Mouse (Mus musculus): Measurements from ENCODE around the gene Pbxip1. TPM values are rescaled to one million over a fixed set of nuclear protein-coding genes. Genes with fewer than 3 reads are reported as not detected.

Gene Pbxip1
- polyA plus RNA-seq, 1 experiment from 2014 or later: 17.0 TPM

- peak within 1 kb of the TSS; percentile 73 for H3K9ac ChIP-seq
- peaks cover 69% of the 10 kb centered on the region for H3K4me1 ChIP-seq (replicated peaks)
- peak within 1 kb of the TSS; percentile 99 for H3K4me2 ChIP-seq
- peak within 1 kb of the TSS; percentile 51 for H3K4me3 ChIP-seq
- no peaks in the 10 kb centered on the region for H3K9me3 ChIP-seq
- peak within 1 kb of the TSS; percentile 68 for H3K27ac ChIP-seq (replicated peaks)
- WGBS: under 1% methylated on average over 41 of the region's 42 CpGs
- no peaks in the 10 kb centered on the region for H3K36me3 ChIP-seq
- ATAC-seq (ENCODE audit: low read depth): peak; percentile 54
- H3K27me3 ChIP-seq: peaks cover 32% of the 10 kb centered on the region
These were observed 42.3 kb upstream of the Pbxip1 start, which contains the start of gene Zbtb7b for GRCm38 (mm10) chr3:89394006-89394893. Zbtb7b (minus strand) TSS chr3:89394776.

DNA sequence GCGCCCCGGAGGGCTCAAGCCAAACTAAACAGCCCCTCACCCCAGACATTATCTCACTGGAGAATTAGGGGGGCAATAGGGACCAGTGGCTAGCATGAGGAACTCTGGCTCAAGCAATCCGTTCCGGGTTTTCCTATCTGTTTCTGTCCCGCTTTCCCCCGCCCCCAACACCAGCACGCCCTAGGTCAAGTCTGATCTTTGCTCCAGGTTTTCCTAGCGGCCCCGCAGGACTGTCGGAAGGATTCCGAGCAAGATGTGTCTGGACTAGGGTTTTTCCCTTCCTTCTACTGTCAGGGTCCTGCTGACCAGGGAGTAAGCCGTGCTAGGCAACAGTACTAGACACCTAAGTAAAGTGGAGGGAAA is 41.6 kb upstream of the Pbxip1 start:
- no peak for ATAC-seq (ENCODE audit: low read depth)
- peaks cover 32% of the 10 kb centered on the region for H3K27me3 ChIP-seq
- peaks cover 69% of the 10 kb centered on the region for H3K4me1 ChIP-seq (replicated peaks)
- H3K4me2 ChIP-seq: peak overlapping the region; percentile 99
- peak overlapping the region; percentile 23 for H3K27ac ChIP-seq (replicated peaks)
- H3K36me3 ChIP-seq: 0 out of 2 replicates have a peak, but pooled peaks cover 2% of the 10 kb centered on the region
- peak overlapping the region; percentile 73 for H3K9ac ChIP-seq
- 0% methylated on average over 11 of the region's 12 CpGs for WGBS
- H3K4me3 ChIP-seq: peak overlapping the region; percentile 51
- H3K9me3 ChIP-seq: no peaks in the 10 kb centered on the region

GRCm38 (mm10) chr3:89395419-89395805 is 41.1 kb upstream of the Pbxip1 start:
- Histone ChIP-seq H3K4me2 (peak overlapping the region; percentile 99), H3K4me3 (peak overlapping the region; percentile 51), H3K27ac (replicated peaks) (0 out of 2 replicates have a peak overlapping the region, but pooled peaks have one; percentile 23), H3K4me1 (replicated peaks) (peaks cover 65% of the 10 kb centered on the region), H3K9me3 (no peaks in the 10 kb centered on the region), H3K36me3 (0 out of 2 replicates have a peak, but pooled peaks cover 7% of the 10 kb centered on the region), H3K27me3 (peaks cover 32% of the 10 kb centered on the region), H3K9ac (peak overlapping the region; percentile 73; the same call in 1 of the 2 replicates)
- 2% methylated on average over 10 of the region's 10 CpGs for WGBS
- ATAC-seq (ENCODE audit: low read depth): no peak

DNA sequence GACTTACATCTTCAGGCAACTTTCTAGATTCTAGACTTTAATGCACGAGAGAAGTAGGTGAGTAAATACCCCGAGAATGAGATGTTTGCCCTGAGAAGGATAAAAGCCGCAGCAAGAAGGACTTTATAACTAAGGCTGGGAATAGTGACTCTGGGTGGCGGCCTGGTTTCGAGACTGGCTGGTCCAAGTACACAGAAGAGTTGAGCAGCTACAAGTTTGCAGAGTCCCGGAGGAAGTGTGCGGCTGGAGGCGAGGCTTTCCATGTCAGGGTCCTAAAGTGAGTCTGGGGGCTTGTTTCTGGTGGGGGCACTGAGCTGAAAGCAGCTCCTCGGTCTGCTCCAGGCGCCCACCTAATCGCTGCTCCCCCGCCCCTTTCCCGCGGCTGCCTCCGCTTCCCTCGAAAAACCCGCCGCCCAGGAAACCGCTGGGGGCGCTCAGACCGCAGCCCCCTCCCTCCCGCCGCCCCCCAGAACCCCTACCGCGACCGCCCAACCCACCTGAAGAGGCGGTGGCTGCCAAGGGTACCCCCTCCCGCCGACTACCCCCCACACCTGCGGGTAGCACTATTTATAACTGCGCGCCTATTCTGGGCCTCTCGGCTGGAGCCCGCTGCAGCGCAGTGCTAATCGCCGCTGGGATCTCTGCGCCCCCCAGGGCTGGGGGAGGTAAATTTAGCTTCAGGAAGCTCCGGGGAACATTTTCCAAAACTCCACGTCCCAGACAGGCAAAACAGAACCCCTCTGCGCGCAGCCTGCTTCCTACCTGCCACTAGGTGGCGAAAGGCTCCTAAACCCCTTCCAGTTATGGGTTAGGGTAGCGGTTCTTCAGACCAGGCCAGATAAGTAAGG is 40.5 kb upstream of the Pbxip1 start:
- Histone ChIP-seq H3K4me1 (replicated peaks) (peaks cover 59% of the 10 kb centered on the region), H3K9ac (peak overlapping the region; percentile 58), H3K4me3 (peak overlapping the region; percentile 51), H3K27me3 (peaks cover 32% of the 10 kb centered on the region), H3K4me2 (peak overlapping the region; percentile 99), H3K9me3 (no peaks in the 10 kb centered on the region), H3K36me3 (0 out of 2 replicates have a peak, but pooled peaks cover 8% of the 10 kb centered on the region), H3K27ac (replicated peaks) (no peak overlapping the region)
- ATAC-seq (ENCODE audit: low read depth): no peak
- 1% methylated on average over 43 of the region's 44 CpGs for WGBS

- peak overlapping the region; percentile 99 for H3K4me2 ChIP-seq
- H3K9ac ChIP-seq: peak overlapping the region; percentile 58
- no peak for ATAC-seq (ENCODE audit: low read depth)
- H3K4me1 ChIP-seq (replicated peaks): peaks cover 53% of the 10 kb centered on the region
- H3K9me3 ChIP-seq: no peaks in the 10 kb centered on the region
- under 1% methylated on average over 4 of the region's 4 CpGs for WGBS
- peaks cover 32% of the 10 kb centered on the region for H3K27me3 ChIP-seq
- H3K36me3 ChIP-seq: peaks cover 14% of the 10 kb centered on the region
- no peak overlapping the region for H3K27ac ChIP-seq (replicated peaks)
- H3K4me3 ChIP-seq: peak overlapping the region; percentile 51
These were observed 39.9 kb upstream of the Pbxip1 start for GRCm38 (mm10) chr3:89396654-89397005.

GRCm38 (mm10) chr3:89401329-89401728 is 35.2 kb upstream of the Pbxip1 start:
- H3K4me3 ChIP-seq: no peak overlapping the region
- ATAC-seq (ENCODE audit: low read depth): no peak
- H3K9ac ChIP-seq: no peak overlapping the region
- H3K27ac ChIP-seq (replicated peaks): no peak overlapping the region
- peaks cover under 1% of the 10 kb centered on the region for H3K27me3 ChIP-seq
- no peaks in the 10 kb centered on the region for H3K9me3 ChIP-seq
- WGBS: 91% methylated on average over 7 of the region's 7 CpGs
- peaks cover 54% of the 10 kb centered on the region for H3K36me3 ChIP-seq
- no peak overlapping the region for H3K4me2 ChIP-seq
- peaks cover 7% of the 10 kb centered on the region for H3K4me1 ChIP-seq (replicated peaks)

DNA sequence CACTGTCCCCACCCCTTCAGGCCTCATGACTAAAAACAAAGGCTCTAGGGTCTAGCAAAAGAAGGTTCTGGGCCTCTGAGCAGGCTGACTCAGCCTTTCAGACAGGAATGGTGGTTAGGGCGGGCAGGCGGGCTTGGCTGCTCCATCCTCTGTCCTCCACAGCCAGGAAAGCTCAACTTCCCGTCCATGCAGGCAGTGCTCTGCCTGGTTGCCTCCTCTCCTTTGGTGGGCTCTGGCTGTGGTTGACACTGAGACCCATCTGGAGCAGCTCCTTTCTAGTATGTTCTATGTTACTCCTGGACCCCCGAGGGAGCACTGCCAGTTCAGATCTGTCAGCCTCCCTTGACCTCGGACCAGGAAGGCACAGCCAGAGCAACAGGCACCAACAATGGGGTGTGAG is 33.8 kb upstream of the Pbxip1 start, which contains the start of gene Lenep:
Gene Lenep (minus strand): TSS at position 101 of the 400 bp plus-strand sequence.
- Histone ChIP-seq H3K27me3 (no peaks in the 10 kb centered on the region), H3K27ac (replicated peaks) (no peak within 1 kb of the TSS), H3K9ac (no peak within 1 kb of the TSS), H3K4me2 (no peak within 1 kb of the TSS), H3K36me3 (peaks cover 65% of the 10 kb centered on the region), H3K9me3 (no peaks in the 10 kb centered on the region), H3K4me3 (no peak within 1 kb of the TSS), H3K4me1 (replicated peaks) (peaks cover 6% of the 10 kb centered on the region; the same call in 1 of the 2 replicates)
- ATAC-seq (ENCODE audit: low read depth): no peak
- WGBS: 83% methylated on average over 5 of the region's 5 CpGs

GRCm38 (mm10) chr3:89406887-89407286 is 29.6 kb upstream of the Pbxip1 start:
- ATAC-seq (ENCODE audit: low read depth): no peak
- peaks cover 57% of the 10 kb centered on the region for H3K36me3 ChIP-seq

GRCm38 (mm10) chr3:89408448-89408847 is 28.1 kb upstream of the Pbxip1 start:
- Histone ChIP-seq H3K36me3 (peaks cover 42% of the 10 kb centered on the region), H3K27ac (replicated peaks) (no peak overlapping the region), H3K4me1 (replicated peaks) (peaks cover 24% of the 10 kb centered on the region), H3K27me3 (no peaks in the 10 kb centered on the region), H3K4me2 (no peak overlapping the region), H3K9ac (no peak overlapping the region), H3K4me3 (no peak overlapping the region), H3K9me3 (no peaks in the 10 kb centered on the region)
- WGBS: 74% methylated on average over 16 of the region's 16 CpGs
- no peak for ATAC-seq (ENCODE audit: low read depth)

More at GRCm38 (mm10) chr3:89406887-89407286, 29.6 kb upstream of the Pbxip1 start:
- Histone ChIP-seq H3K4me1 (replicated peaks) (peaks cover 19% of the 10 kb centered on the region), H3K4me3 (no peak overlapping the region), H3K9ac (no peak overlapping the region), H3K9me3 (no peaks in the 10 kb centered on the region), H3K27ac (replicated peaks) (no peak overlapping the region), H3K4me2 (no peak overlapping the region), H3K27me3 (no peaks in the 10 kb centered on the region)
- 97% methylated on average over 6 of the region's 6 CpGs for WGBS

DNA sequence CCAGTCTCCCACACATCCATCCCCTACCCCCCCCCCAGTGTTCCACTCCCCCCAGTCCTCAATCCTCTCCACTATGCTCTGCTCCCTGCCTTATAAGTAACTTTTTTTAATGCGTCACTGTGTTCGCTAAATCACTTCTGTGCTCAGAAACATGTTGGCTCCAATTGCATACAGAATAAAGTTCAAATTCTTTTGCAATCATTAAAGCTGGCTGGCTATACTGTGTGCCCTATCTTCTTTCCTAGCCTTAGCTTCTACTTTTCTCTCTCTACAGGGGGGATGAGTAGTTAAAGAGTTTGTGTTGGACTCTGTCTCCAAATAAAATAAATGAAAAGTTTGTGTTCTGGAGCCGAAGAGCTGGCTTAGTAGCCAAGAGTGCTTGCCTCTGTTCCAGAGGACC is 26.8 kb upstream of the Pbxip1 start:
- no peak overlapping the region for H3K9ac ChIP-seq
- whole genome bisulfite sequencing: 93% methylated on average over 3 of the region's 3 CpGs
- H3K36me3 ChIP-seq: peaks cover 38% of the 10 kb centered on the region
- no peak overlapping the region for H3K4me3 ChIP-seq
- H3K27me3 ChIP-seq: no peaks in the 10 kb centered on the region
- H3K4me2 ChIP-seq: no peak overlapping the region
- H3K9me3 ChIP-seq: no peaks in the 10 kb centered on the region
- H3K27ac ChIP-seq (replicated peaks): no peak overlapping the region
- no peak for ATAC-seq (ENCODE audit: low read depth)
- H3K4me1 ChIP-seq (replicated peaks): peaks cover 24% of the 10 kb centered on the region

- WGBS: 81% methylated on average over 10 of the region's 10 CpGs
- peak overlapping the region; percentile 52 for H3K4me3 ChIP-seq
- H3K4me1 ChIP-seq (replicated peaks): peaks cover 24% of the 10 kb centered on the region
- ATAC-seq (ENCODE audit: low read depth): no peak
- peak overlapping the region; percentile 73 for H3K9ac ChIP-seq
- H3K27me3 ChIP-seq: no peaks in the 10 kb centered on the region
- no peaks in the 10 kb centered on the region for H3K9me3 ChIP-seq
- H3K27ac ChIP-seq (replicated peaks): peak overlapping the region; percentile 74
- peak overlapping the region; percentile 78 for H3K4me2 ChIP-seq
- H3K36me3 ChIP-seq: peaks cover 41% of the 10 kb centered on the region
These were observed 25.6 kb upstream of the Pbxip1 start for GRCm38 (mm10) chr3:89410864-89411263.
